Mouse (Mus musculus): Measurements from ENCODE around the gene Nemp1. TPM values are rescaled to one million over a fixed set of nuclear protein-coding genes. Genes with fewer than 3 reads are reported as not detected.

Nemp1 gene
- polyA plus RNA-seq, 1 experiment = 3.5 TPM

Other genes with a start within 250 kb of the Nemp1 start
- 1.1 and 2.1 TPM in 2 replicates for gene Stac3, start 165.2 kb upstream of the Nemp1 start, polyA plus RNA-seq (2012; rRNA removed)
- 25.5 and 29.3 TPM in 2 replicates for gene Ndufa4l2, start 151.9 kb upstream of the Nemp1 start, polyA plus RNA-seq (2012; rRNA removed)
- gene Shmt2, start 144.5 kb upstream of the Nemp1 start, polyA plus RNA-seq (2012; rRNA removed) = 103 and 134 TPM in 2 replicates
- gene Nxph4, start 132.3 kb upstream of the Nemp1 start, polyA plus RNA-seq (2012; rRNA removed) = 11.6 and 26.9 TPM in 2 replicates
- 99.2 and 173 TPM in 2 replicates for gene Lrp1, start 45.8 kb upstream of the Nemp1 start, polyA plus RNA-seq (2012; rRNA removed)
- 73.8 and 92.7 TPM in 2 replicates for gene Stat6, start 23.9 kb upstream of the Nemp1 start, polyA plus RNA-seq (2012; rRNA removed)
- 35.9 and 41.2 TPM in 2 replicates for gene Nab2, start 1.7 kb downstream of the Nemp1 start, polyA plus RNA-seq (2012; rRNA removed)
- gene Myo1a, start 38.3 kb downstream of the Nemp1 start, polyA plus RNA-seq (2012; rRNA removed) = 0.15 and 0.22 TPM in 2 replicates
- 1.1 TPM in 2 replicates for gene Tac2, start 57.6 kb downstream of the Nemp1 start, polyA plus RNA-seq (2012; rRNA removed)
- 8.8 and 11.6 TPM in 2 replicates for gene Zbtb39, start 72.6 kb downstream of the Nemp1 start, polyA plus RNA-seq (2012; rRNA removed)
- 5.0 and 5.1 TPM in 2 replicates for gene Gpr182, start 84.8 kb downstream of the Nemp1 start, polyA plus RNA-seq (2012; rRNA removed)
- gene Rdh1, start 92.8 kb downstream of the Nemp1 start, polyA plus RNA-seq (2012; rRNA removed) = 0.59 and 0.98 TPM in 2 replicates
- gene Rdh16f1, start 92.9 kb downstream of the Nemp1 start, polyA plus RNA-seq (2012; rRNA removed) = 1.1 and 1.3 TPM in 2 replicates
- 0.31 TPM in 1 of 2 replicates, not detected in the other for gene Rdh9, start 109.5 kb downstream of the Nemp1 start, polyA plus RNA-seq (2012; rRNA removed)
- gene Rdh16, start 134.3 kb downstream of the Nemp1 start, polyA plus RNA-seq (2012; rRNA removed) = 1.6 and 2.2 TPM in 2 replicates
- not detected in 2 replicates for gene Rdh19, start 183.0 kb downstream of the Nemp1 start, polyA plus RNA-seq (2012; rRNA removed)
- 0.09 and 0.11 TPM in 2 replicates for gene Rdh16f2, start 199.6 kb downstream of the Nemp1 start, polyA plus RNA-seq (2012; rRNA removed)
- gene Rdh7, start 221.9 kb downstream of the Nemp1 start, polyA plus RNA-seq (2012; rRNA removed) = 0.36 and 1.4 TPM in 2 replicates
- gene Sdr9c7, start 231.6 kb downstream of the Nemp1 start, polyA plus RNA-seq (2012; rRNA removed) = 0.04 and 0.30 TPM in 2 replicates